Mouse (Mus musculus) spleen, adult 2 months (tissue): Measurements from ENCODE around the gene Cpsf3. TPM values are rescaled to one million over a fixed set of nuclear protein-coding genes. Genes with fewer than 3 reads are reported as not detected.
A peak's percentile ranks its signal among the peaks of the same experiment; 100 is the strongest.

Source experiments
- DNase-seq, 2 experiments: peaks; one replicate each; pipeline versions ENCODE4 v3.0.0 to v3.0.0-alpha.2; 2012 to 2021; ENCODE audit warnings: low spot score in 2 of 2, low read depth in 1 of 2
- H3K27ac ChIP-seq: fragments of 200-500 bp; 2 replicates; pipeline ENCODE4 v1.5.1; 2012; ENCODE audit warnings: low read length, inconsistent platforms; ENCODE audit not compliant: insufficient read depth
- H3K27me3 ChIP-seq: fragments of 200-500 bp; 2 replicates; pipeline ENCODE4 v1.6.1; 2012; ENCODE audit warnings: mild to moderate bottlenecking, moderate library complexity, low read length, inconsistent platforms; ENCODE audit not compliant: control insufficient read depth, insufficient read depth
- H3K36me3 ChIP-seq: fragments of 200-500 bp; 2 replicates; pipeline ENCODE4 v1.6.1; 2012; ENCODE audit warnings: mild to moderate bottlenecking, low read length, inconsistent platforms; ENCODE audit not compliant: control insufficient read depth, insufficient read depth
- H3K4me1 ChIP-seq: fragments of 200-500 bp; 2 replicates; pipeline ENCODE4 v1.6.1; 2011; ENCODE audit warnings: inconsistent platforms; ENCODE audit not compliant: control insufficient read depth, insufficient read depth, insufficient read length
- H3K4me3 ChIP-seq: fragments of 200-500 bp; 2 replicates; pipeline ENCODE4 v1.5.1; 2011; ENCODE audit warnings: mild to moderate bottlenecking, inconsistent platforms; ENCODE audit not compliant: insufficient read depth, insufficient read length; ENCODE audit errors: extremely low read depth
- CTCF ChIP-seq: fragments of 200-500 bp; IDR thresholded peaks from 2 replicates; pipeline ENCODE4 v1.5.1; 2011; ENCODE audit warnings: mild to moderate bottlenecking, inconsistent platforms; ENCODE audit not compliant: insufficient read depth, insufficient read length, insufficient replicate concordance; ENCODE audit errors: extremely low read depth
- POLR2A ChIP-seq: fragments of 200-500 bp; IDR thresholded peaks from 2 replicates; pipeline ENCODE4 v1.6.1; 2011; ENCODE audit warnings: low read depth, low read length, inconsistent platforms
- WGBS: fragments of 180-500 bp; shearing (Covaris S2); methylation state at CpG from one replicate; pipeline ENCODE4 v1.1.7; 2018; 5-methylcytosine and 5-hydroxymethylcytosine counted together
- polyA plus RNA-seq: library from polyadenylated mRNA; depleted of rRNA; stranded (reverse); fragments of >200 nt; gene quantifications from 2 replicates; pipeline ENCODE4 v1.2.3, GENCODE M21; 2012; rRNA removed

The Cpsf3 gene
- 25.4 and 26.2 TPM in 2 replicates for polyA plus RNA-seq

DNA sequence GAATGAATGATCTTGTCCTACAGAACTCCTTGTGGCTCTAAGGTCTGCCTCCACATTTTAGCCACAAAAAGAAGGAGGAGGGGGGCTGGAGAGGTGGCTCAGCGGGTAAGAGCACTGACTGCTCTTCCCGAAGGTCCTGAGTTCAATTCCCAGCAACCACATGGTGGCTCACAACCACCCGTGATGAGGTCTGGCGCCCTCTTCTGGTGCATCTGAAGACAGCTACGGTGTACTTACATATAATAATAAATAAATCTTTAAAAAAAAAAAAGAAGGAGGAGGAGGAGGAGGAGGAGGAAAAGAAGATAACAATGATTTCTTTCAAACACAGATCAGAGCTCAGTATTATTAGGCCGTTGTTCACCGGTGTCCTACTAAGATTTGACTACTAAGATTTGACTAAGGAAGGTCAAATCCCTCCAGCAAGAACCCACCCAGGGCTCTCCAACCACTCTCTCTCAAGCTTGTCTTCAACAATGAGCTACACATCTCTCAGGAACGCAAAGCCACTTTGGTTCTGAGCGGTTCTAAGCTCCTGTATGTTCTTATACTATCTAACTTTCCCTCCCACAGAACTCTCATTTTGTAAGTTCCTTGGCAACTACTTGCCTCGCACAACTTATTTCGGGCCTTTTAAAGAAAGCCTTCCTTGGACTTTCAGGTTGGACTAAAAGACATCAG is at the start of gene Cpsf3:
Gene Cpsf3 (plus strand): TSS at position 631 of the 681 bp plus-strand sequence.
- Histone ChIP-seq H3K27me3 (no peaks in the 10 kb centered on the region), H3K27ac (peak within 1 kb of the TSS; percentile 96), H3K4me3 (peak within 1 kb of the TSS; percentile 82), H3K36me3 (peaks cover 1% of the 10 kb centered on the region; the same call in 1 of the 2 replicates), H3K4me1 (no peaks in the 10 kb centered on the region; the same call in 1 of the 2 replicates)
- DNase-seq, result no peak
- TF ChIP-seq CTCF (no peak), POLR2A (no peak)
- 62% methylated on average over 11 of the region's 11 CpGs for WGBS

DNA sequence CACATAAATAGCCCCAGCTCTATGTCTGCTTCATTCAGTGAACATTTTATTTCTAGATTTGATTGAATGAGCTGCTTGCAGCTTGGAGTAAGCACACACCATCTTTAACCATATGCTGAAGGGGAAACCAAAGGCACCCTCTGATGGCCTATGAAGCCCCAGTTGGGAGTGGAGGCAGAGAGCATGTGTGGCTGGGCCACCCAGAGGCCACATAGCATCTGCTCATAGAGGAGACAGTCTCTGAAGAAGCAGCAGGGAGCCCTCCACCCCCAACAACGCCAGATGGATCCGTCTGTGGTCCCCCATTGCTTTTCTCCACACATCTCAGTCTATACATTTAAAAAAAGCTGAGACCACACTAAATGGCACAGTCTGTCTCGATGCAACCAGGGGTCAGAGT is 43.2 kb upstream of the Cpsf3 start:
- Histone ChIP-seq H3K4me1 (no peaks in the 10 kb centered on the region), H3K36me3 (no peaks in the 10 kb centered on the region), H3K4me3 (no peak overlapping the region), H3K27ac (no peak overlapping the region), H3K27me3 (no peaks in the 10 kb centered on the region)
- WGBS, result 95% methylated on average over 3 of the region's 3 CpGs
- TF ChIP-seq CTCF, result no peak
- no peak for TF ChIP-seq POLR2A
- DNase-seq, result no peak

DNA sequence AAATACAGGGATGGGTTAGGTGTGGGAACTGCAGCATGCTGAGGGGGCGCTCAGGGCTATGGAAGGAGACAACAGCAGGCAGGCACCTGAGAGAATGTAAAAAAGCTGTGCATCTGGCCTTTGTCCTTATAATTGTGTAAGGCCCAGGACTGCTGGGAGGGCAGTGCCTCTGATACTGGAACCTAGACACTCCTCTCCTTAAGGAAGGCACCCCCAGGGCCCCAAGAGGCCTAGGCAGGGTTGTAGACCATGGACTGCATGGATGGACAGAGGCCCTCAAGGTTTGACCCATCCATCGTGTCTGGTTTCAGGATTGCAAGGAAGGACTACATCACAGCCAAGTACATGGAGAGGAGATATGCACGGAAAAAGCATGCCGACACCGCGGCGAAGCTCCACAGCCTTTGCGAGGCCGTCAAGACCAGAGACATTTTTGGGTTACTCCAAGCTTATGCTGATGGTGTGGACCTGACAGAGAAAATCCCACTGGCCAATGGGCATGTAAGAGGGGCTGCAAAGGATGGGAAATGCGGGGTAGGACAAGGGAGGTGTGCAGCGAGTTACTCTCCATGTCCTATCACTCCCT is 40.7 kb upstream of the Cpsf3 start:
- no peak for TF ChIP-seq POLR2A
- no peak for TF ChIP-seq CTCF
- no peak overlapping the region for H3K4me3 ChIP-seq
- 97% methylated on average over 11 of the region's 11 CpGs for WGBS
- H3K27me3 ChIP-seq, result no peaks in the 10 kb centered on the region
- no peak overlapping the region for H3K27ac ChIP-seq
- no peaks in the 10 kb centered on the region for H3K4me1 ChIP-seq
- no peak for DNase-seq
- no peaks in the 10 kb centered on the region for H3K36me3 ChIP-seq

DNA sequence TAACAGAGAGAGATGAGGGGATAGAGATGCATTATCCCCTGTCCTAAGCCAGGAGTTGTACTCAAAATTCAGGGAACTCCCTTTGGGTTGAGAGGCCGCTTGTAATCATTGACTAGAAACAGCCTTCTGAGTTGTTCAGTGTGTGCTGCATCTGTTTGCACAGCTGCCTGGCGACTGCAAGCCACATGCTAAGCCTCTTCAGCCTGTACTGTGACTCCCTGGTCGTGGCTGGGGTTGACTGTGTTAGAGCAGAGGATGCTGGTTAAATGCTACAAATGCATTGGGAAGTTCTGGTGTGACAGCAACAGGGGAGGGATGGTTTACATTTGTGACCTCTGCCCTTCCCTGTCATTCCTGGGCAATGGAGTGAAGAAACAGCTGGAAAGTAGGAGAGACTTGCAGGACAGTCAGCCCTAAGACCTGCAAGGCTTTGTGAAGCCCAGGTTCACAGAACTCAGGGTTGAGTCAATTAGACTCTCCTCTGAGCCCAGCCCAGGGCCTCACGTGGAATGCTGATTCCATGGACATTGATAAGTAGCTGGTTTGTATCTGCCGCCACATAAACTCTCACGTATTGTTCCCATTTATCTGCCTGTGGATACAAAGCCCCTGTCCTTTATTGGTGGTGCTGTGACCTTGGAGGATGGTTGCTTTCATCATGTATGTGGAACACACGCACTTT is 37.3 kb upstream of the Cpsf3 start:
- Histone ChIP-seq H3K27me3 (no peaks in the 10 kb centered on the region), H3K4me3 (no peak overlapping the region), H3K27ac (no peak overlapping the region), H3K36me3 (peaks cover under 1% of the 10 kb centered on the region; the same call in 1 of the 2 replicates), H3K4me1 (no peaks in the 10 kb centered on the region)
- no peak for DNase-seq
- TF ChIP-seq CTCF (no peak), POLR2A (no peak)
- 93% methylated on average over 7 of the region's 7 CpGs for WGBS

DNA sequence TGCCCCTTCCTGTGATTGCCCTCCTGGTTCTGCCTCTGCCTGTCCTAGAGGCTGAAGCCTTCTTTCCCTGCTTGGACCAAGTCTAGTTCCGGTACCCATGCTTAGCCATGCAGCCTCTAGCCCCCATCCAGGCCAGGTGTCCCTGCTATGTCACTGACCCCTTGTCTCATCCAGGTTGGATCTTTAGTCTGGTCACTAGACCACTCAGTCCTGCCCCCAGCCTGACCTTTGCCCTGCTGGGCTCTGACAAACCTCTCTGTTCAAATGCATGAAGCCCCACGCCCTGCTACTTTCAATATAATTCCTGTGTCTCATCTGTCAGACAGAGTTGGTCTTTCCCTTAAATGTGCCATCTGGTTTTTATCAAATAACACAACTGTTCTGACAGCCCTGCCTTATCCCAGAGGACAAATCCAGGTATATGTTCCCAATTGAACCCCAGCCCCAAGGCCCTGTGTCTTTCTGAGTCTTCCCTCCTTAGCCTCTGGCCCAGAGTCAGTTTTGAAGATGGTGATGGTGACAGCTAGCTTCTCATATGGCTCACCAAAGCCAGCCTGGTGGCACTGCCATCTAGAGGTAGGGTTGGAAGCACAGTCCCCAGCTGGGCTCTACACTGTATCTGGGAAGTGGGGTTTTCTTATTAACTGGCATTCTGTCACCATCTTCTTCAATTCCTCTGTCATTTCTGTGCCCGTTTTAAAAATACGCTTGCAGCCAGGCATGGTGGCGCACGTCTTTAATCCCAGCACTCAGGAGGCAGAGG is 24.5 kb upstream of the Cpsf3 start:
- DNase-seq, result peak in 1 of 2 experiments; percentile 14
- 89% methylated on average over 6 of the region's 6 CpGs for WGBS
- no peak overlapping the region for H3K4me3 ChIP-seq
- H3K27ac ChIP-seq, result no peak overlapping the region
- 0 out of 2 replicates have a peak, but pooled peaks cover 3% of the 10 kb centered on the region for H3K4me1 ChIP-seq
- no peaks in the 10 kb centered on the region for H3K27me3 ChIP-seq
- TF ChIP-seq CTCF (peak; percentile 26; the same call in 1 of the 2 replicates), POLR2A (no peak)
- no peaks in the 10 kb centered on the region for H3K36me3 ChIP-seq

DNA sequence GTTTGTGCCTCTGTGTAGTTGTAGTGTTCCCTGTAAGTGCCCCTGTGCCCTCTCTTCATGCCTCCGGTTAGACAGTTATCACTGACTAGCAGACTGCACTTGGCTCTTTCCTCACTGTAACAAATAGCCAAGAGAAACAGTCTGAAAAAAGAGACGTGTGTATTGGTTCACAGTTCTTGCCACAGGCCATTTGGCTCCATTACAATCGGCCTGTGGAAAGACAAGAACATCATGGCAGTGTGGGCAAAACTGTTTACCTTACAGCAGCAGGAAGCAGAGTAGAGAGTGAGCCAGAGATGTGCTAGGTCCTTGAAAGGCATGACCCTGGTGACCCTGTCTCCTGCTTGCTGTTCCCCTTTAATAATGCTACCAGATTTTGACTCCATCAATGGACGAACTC is 23.7 kb upstream of the Cpsf3 start:
- H3K27me3 ChIP-seq, result no peaks in the 10 kb centered on the region
- no peak overlapping the region for H3K4me3 ChIP-seq
- no peak overlapping the region for H3K27ac ChIP-seq
- no peak for TF ChIP-seq CTCF
- 87% methylated on average over 4 of the region's 4 CpGs for WGBS
- no peaks in the 10 kb centered on the region for H3K36me3 ChIP-seq
- no peak for DNase-seq
- H3K4me1 ChIP-seq, result 0 out of 2 replicates have a peak, but pooled peaks cover 3% of the 10 kb centered on the region
